ENCODE assay signal across 8 mouse cellular contexts in the genomic region with DNA sequence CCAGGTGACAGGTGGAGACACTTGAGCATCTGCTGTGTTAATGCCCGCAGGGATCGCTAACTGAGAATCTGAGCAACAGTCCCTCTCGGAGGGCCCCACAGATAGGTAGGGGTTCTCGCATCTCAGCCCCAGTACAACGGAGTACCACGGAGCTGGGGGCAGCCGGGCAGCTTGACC. TPM values are rescaled to one million over a fixed set of nuclear protein-coding genes. Genes with fewer than 3 reads are reported as not detected.
A peak's percentile ranks its signal among the peaks of the same experiment; 100 is the strongest.
DNase-seq lines count a peak whose midpoint lies in the region; ATAC-seq lines count a peak whose summit lies in the region.

A gene (plus strand): TSS at position 78 of the 177 bp plus-strand sequence.

- no peak within 1 kb of the TSS for H3K27ac ChIP-seq in intestine, embryonic 16.5 days (ENCODE audit: low read length)
- H3K27ac ChIP-seq in neural tube, embryonic 12.5 days = no peak within 1 kb of the TSS

- 0 out of 2 replicates have a peak within 1 kb of the TSS, but pooled peaks have one; percentile 25 for H3K4me2 ChIP-seq in intestine, embryonic 16.5 days (ENCODE audit: low read depth, low read length)
- peak within 1 kb of the TSS; percentile 46 for H3K4me2 ChIP-seq in neural tube, embryonic 12.5 days (replicated peaks)

- H3K4me3 ChIP-seq in intestine, embryonic 16.5 days (ENCODE audit: low read length) = no peak within 1 kb of the TSS
- no peak within 1 kb of the TSS for H3K4me3 ChIP-seq in neural tube, embryonic 12.5 days

- H3K9me3 ChIP-seq in intestine, embryonic 16.5 days (ENCODE audit: control insufficient read depth, low read length) = no peaks in the 10 kb centered on the region
- H3K9me3 ChIP-seq in neural tube, embryonic 12.5 days = no peaks in the 10 kb centered on the region

- H3K27me3 ChIP-seq in intestine, embryonic 16.5 days (replicated peaks; ENCODE audit: control insufficient read depth, insufficient read depth, low read length) = no peaks in the 10 kb centered on the region
- H3K27me3 ChIP-seq in neural tube, embryonic 12.5 days (replicated peaks) = peaks cover 22% of the 10 kb centered on the region

- intact Hi-C loops in gastrocnemius, postnatal 36 days (cut with DNase I) = no loop called here

- H3K9ac ChIP-seq in intestine, embryonic 16.5 days (ENCODE audit: low read depth, low read length) = no peak within 1 kb of the TSS
- H3K9ac ChIP-seq in neural tube, embryonic 12.5 days = 0 out of 2 replicates have a peak within 1 kb of the TSS, but pooled peaks have one; percentile 17

- H3K36me3 ChIP-seq in intestine, embryonic 16.5 days (ENCODE audit: control insufficient read depth, insufficient read depth, low read length) = no peaks in the 10 kb centered on the region
- H3K36me3 ChIP-seq in neural tube, embryonic 12.5 days = no peaks in the 10 kb centered on the region

- 25% methylated on average over 7 of the region's 7 CpGs for WGBS in intestine, embryonic 16.5 days
- WGBS in neural tube, embryonic 12.5 days = 14% methylated on average over 7 of the region's 7 CpGs

- ATAC-seq in intestine, embryonic 16.5 days = no peak
- no peak for ATAC-seq in neural tube, embryonic 12.5 days (ENCODE audit: low FRiP score, low read depth)

- no peak for DNase-seq in frontal cortex, adult 2 months (ENCODE audit: extremely low spot score in 1 of 2, low spot score in 1 of 2)
- DNase-seq in frontal cortex, postnatal 10 days (ENCODE audit: low spot score in 2 of 2) = no peak
- no peak for DNase-seq in adrenal gland, postnatal 25 days
- DNase-seq in gastrocnemius, postnatal 36 days = no peak
- no peak for DNase-seq in cerebellum, adult 9-10 months
- DNase-seq in spleen, postnatal 14 days (ENCODE audit: low spot score in 2 of 2) = no peak

- peaks cover 14% of the 10 kb centered on the region for H3K4me1 ChIP-seq in intestine, embryonic 16.5 days (ENCODE audit: control insufficient read depth, insufficient read depth, low read length)
- H3K4me1 ChIP-seq in neural tube, embryonic 12.5 days = peaks cover 12% of the 10 kb centered on the region

RNA-seq across cellular contexts. Expression of the gene that starts here (rescaled TPM):
- 14.5 and 15.7 TPM in 2 replicates for polyA plus RNA-seq in frontal cortex, adult 2 months (2012; rRNA removed)
- total RNA-seq in adrenal gland, postnatal 25 days (2021) = 53.0 and 70.8 TPM in 2 replicates
- 10 to 100 TPM; 25.8 to 27.5 TPM for total RNA-seq in gastrocnemius, postnatal 36 days (2021)
- 59.5 and 71.0 TPM in 2 replicates for polyA plus RNA-seq in intestine, embryonic 16.5 days (2015; fragmentation: Nextera tagmentation; extraction: Ambion mirVana)
- polyA plus RNA-seq in neural tube, embryonic 12.5 days (2016; fragmentation: Nextera tagmentation; extraction: Ambion mirVana) = 40.0 and 42.1 TPM in 2 replicates
